Mouse (Mus musculus) effector memory CD4-positive, alpha-beta T cell, adult 5 months (primary cell): ENCODE measurements around the gene Gpr174. TPM values are rescaled to one million over a fixed set of nuclear protein-coding genes. Genes with fewer than 3 reads are reported as not detected.

Experiments
- polyA plus RNA-seq: library from polyadenylated mRNA; unstranded; fragments of 100-300 nt; shearing (Covaris generic); gene quantifications from one replicate; pipeline ENCODE4 v1.2.1, GENCODE M21; 2017

The Gpr174 gene
- 63.2 TPM for polyA plus RNA-seq

GRCm38 (mm10) chrX:107255486-107256227, at the start of gene Gpr174:
Gene Gpr174 (plus strand): TSS chrX:107255878.

Other genes with a start within 250 kb of the Gpr174 start
- 358 TPM for gene P2ry10, start 167.4 kb upstream of the Gpr174 start, polyA plus RNA-seq
- 6.1 TPM for gene P2ry10b, start 107.0 kb upstream of the Gpr174 start, polyA plus RNA-seq
- 23.8 TPM for gene Itm2a, start 147.5 kb downstream of the Gpr174 start, polyA plus RNA-seq